Mouse (Mus musculus) layer of hippocampus, adult 9-11 months (tissue): ENCODE data around the gene Rfesd.

ENCODE experiments used
- DNase-seq: peaks from one replicate; pipeline ENCODE4 v3.0.0; 2022

Rfesd gene

DNA sequence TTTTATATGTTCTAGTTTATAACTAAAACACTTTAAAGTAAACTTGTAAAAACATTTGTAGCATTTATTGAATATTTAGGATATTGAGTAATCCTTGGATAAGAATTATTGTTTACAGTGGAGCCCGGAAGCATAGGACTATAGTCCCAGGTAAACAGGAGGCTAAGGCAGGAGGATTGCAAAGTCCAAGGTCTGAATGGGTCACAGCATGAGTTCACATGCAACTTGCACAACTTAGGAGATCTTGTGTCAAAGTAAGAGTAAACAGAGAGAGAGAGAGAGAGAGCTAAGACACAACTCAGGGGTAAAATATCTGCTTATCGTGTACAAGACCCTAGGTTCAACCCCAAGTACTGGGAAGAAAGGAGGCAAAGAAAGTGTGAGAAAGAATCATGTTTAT is 41.9 kb downstream of the Rfesd start:
- DNase-seq = no peak

DNA sequence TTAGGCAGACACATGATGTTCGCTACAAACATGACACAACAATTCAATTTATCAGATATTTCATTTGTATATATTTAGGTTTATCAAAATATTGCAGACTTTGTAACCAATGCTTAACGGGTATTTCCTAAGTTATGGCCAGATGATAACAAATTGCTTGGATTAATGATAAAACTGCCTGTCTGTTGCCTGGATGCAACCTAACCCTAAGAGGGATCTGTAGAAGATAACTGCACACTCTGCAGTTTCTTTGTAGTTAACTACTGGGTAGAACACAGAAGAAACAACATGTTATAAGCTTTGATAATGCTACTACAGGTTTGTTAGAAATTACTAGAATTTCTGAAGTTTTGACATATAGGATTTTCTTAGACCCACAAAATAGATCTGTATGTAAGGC is 42.3 kb downstream of the Rfesd start:
- DNase-seq = no peak

DNA sequence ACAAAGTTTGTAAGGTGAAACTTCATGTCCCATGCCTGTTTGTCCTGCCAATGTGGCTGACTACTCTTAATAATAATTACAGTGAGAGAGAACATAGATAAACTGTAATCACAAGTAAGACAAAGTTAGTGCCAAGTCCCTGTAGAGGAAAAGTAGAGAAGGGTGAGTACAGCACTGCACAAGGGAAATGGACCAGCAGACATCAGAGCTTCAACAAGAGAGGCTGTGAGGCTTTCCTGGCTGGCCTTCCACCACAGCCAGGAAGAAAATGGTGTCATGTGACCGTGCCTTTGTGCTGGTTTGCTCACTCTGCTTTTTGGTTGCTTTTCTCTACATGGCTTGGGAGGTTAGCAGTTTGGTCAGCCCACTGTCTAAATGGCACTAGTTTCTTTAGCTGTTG is 42.9 kb downstream of the Rfesd start:
- no peak for DNase-seq

DNA sequence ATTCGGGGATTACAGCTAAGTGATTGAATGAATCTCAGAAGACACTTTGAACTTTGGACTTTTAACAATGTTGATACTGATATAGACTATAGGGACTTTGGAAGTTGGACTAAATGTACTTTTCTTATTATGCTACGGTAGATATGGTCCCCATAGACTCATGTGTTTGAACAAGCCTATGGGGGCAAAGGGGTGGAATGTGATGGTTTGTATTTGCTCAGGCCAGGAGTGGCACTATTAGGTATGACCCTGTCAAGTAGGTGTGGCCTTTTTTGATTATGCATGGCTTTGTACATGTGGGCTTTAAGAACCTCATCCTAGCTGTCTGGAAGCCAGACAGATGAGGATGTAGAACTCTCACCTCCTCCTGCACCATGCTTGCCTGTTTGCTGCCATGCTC is 44.0 kb downstream of the Rfesd start:
- DNase-seq = no peak

DNA sequence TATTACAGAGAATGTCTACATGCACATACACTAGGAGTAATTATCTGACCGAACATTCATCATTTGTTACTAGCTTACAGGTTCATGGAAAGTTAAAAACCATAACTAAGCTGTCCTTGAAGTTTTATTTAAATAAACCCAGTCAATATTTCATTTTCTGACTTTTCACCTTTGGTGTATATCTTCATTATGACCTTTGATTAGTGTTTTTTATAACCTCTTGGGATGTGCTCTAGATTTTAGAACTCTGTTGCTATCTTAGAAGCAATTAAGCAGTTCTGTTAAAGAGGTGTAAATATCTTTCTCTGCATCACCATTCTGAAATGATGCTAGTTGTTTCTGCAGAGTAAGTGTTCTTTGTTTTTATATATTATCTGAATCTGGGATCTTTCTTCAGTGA is 51.7 kb downstream of the Rfesd start, which contains the start of gene Spata9:
Gene Spata9 (plus strand): TSS at position 301 of the 400 bp plus-strand sequence.
- no peak for DNase-seq

DNA sequence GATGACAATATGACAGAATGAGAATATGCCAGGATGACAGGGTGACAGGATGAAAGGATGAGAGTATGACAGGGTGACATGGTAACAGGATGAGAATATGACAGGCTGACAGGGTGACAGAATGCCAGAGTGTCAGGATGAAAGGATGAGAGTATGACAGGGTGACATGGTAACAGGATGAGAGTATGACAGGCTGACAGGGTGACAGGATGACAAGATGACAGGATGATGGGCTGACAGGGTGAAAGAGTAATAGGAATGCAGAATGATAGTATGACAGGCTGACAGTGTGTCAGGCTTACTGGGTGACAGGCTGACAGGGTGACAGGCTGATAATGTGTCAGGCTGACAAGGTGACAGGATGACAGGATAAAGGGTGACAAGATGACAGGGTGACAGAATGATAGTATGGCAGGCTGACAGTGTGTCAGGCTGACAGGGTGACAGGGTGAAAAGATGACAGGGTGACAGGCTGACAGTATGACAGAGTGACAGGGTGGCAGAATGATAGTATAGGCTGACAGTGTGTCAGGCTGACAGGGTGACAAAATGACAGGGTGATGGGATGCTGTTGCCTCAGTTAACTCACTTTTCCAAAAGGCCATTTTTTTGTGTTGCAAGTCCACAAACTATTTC is 63.0 kb downstream of the Rfesd start:
- DNase-seq = no peak
